Mouse (Mus musculus): Measurements from ENCODE around the gene Slc35e3. TPM values are rescaled to one million over a fixed set of nuclear protein-coding genes. Genes with fewer than 3 reads are reported as not detected.

The Slc35e3 gene
- polyA plus RNA-seq, 1 experiment from 2014 or later = 30.6 TPM

- Histone ChIP-seq H3K4me3 (no peak overlapping the region), H3K4me1 (replicated peaks) (no peaks in the 10 kb centered on the region), H3K9me3 (no peaks in the 10 kb centered on the region), H3K9ac (no peak overlapping the region), H3K36me3 (peaks cover 79% of the 10 kb centered on the region), H3K27me3 (no peaks in the 10 kb centered on the region), H3K4me2 (no peak overlapping the region), H3K27ac (replicated peaks) (no peak overlapping the region)
- 94% methylated on average over 2 of the region's 2 CpGs for WGBS
- no peak for ATAC-seq (ENCODE audit: low read depth)
Measured at GRCm38 (mm10) chr10:117782056-117782455, 35.9 kb upstream of the Slc35e3 start.

- no peak overlapping the region for H3K9ac ChIP-seq
- H3K27ac ChIP-seq (replicated peaks) = no peak overlapping the region
- H3K4me2 ChIP-seq = no peak overlapping the region
- 94% methylated on average over 17 of the region's 17 CpGs for WGBS
- H3K36me3 ChIP-seq = peaks cover 79% of the 10 kb centered on the region
- H3K9me3 ChIP-seq = no peaks in the 10 kb centered on the region
- no peak for ATAC-seq (ENCODE audit: low read depth)
- no peaks in the 10 kb centered on the region for H3K4me1 ChIP-seq (replicated peaks)
- H3K4me3 ChIP-seq = no peak overlapping the region
- H3K27me3 ChIP-seq = no peaks in the 10 kb centered on the region
Measured at GRCm38 (mm10) chr10:117781021-117781725, 35.0 kb upstream of the Slc35e3 start.

- no peaks in the 10 kb centered on the region for H3K4me1 ChIP-seq (replicated peaks)
- no peak overlapping the region for H3K9ac ChIP-seq
- H3K4me2 ChIP-seq = no peak overlapping the region
- H3K27ac ChIP-seq (replicated peaks) = no peak overlapping the region
- no peak overlapping the region for H3K4me3 ChIP-seq
- no peaks in the 10 kb centered on the region for H3K9me3 ChIP-seq
- peaks cover 79% of the 10 kb centered on the region for H3K36me3 ChIP-seq
- no peak for ATAC-seq (ENCODE audit: low read depth)
- H3K27me3 ChIP-seq = no peaks in the 10 kb centered on the region
- WGBS = 90% methylated on average over 6 of the region's 6 CpGs
Measured at GRCm38 (mm10) chr10:117780306-117780911, 34.2 kb upstream of the Slc35e3 start.

- Histone ChIP-seq H3K9me3 (no peaks in the 10 kb centered on the region), H3K4me2 (no peak overlapping the region), H3K4me1 (replicated peaks) (no peaks in the 10 kb centered on the region), H3K36me3 (peaks cover 80% of the 10 kb centered on the region), H3K27me3 (no peaks in the 10 kb centered on the region), H3K27ac (replicated peaks) (no peak overlapping the region), H3K4me3 (no peak overlapping the region), H3K9ac (no peak overlapping the region)
- 81% methylated on average over 8 of the region's 8 CpGs for WGBS
- ATAC-seq (ENCODE audit: low read depth) = no peak
Measured at GRCm38 (mm10) chr10:117779581-117780305, 33.6 kb upstream of the Slc35e3 start.

GRCm38 (mm10) chr10:117778951-117779350 is 32.8 kb upstream of the Slc35e3 start:
- no peaks in the 10 kb centered on the region for H3K27me3 ChIP-seq
- no peaks in the 10 kb centered on the region for H3K9me3 ChIP-seq
- H3K36me3 ChIP-seq = peaks cover 83% of the 10 kb centered on the region
- H3K9ac ChIP-seq = no peak overlapping the region
- H3K4me1 ChIP-seq (replicated peaks) = no peaks in the 10 kb centered on the region
- H3K4me2 ChIP-seq = no peak overlapping the region
- H3K27ac ChIP-seq (replicated peaks) = no peak overlapping the region
- no peak for ATAC-seq (ENCODE audit: low read depth)
- H3K4me3 ChIP-seq = no peak overlapping the region
- 90% methylated on average over 4 of the region's 4 CpGs for WGBS

GRCm38 (mm10) chr10:117778328-117778910 is 32.3 kb upstream of the Slc35e3 start:
- Histone ChIP-seq H3K36me3 (peaks cover 81% of the 10 kb centered on the region), H3K4me3 (no peak overlapping the region), H3K27ac (replicated peaks) (no peak overlapping the region), H3K27me3 (no peaks in the 10 kb centered on the region), H3K4me1 (replicated peaks) (no peaks in the 10 kb centered on the region), H3K4me2 (no peak overlapping the region), H3K9ac (no peak overlapping the region), H3K9me3 (no peaks in the 10 kb centered on the region)
- ATAC-seq (ENCODE audit: low read depth) = no peak
- 95% methylated on average over 12 of the region's 12 CpGs for WGBS

- Histone ChIP-seq H3K27ac (replicated peaks) (no peak overlapping the region), H3K4me1 (replicated peaks) (no peaks in the 10 kb centered on the region), H3K4me3 (no peak overlapping the region), H3K4me2 (no peak overlapping the region), H3K36me3 (peaks cover 85% of the 10 kb centered on the region), H3K9ac (no peak overlapping the region), H3K9me3 (no peaks in the 10 kb centered on the region), H3K27me3 (no peaks in the 10 kb centered on the region)
- WGBS = 94% methylated on average over 17 of the region's 17 CpGs
- ATAC-seq (ENCODE audit: low read depth) = no peak
Measured at GRCm38 (mm10) chr10:117777501-117778327, 31.5 kb upstream of the Slc35e3 start.

- no peak for ATAC-seq (ENCODE audit: low read depth)
- Histone ChIP-seq H3K4me2 (no peak overlapping the region), H3K27me3 (no peaks in the 10 kb centered on the region), H3K9ac (no peak overlapping the region), H3K4me3 (no peak overlapping the region), H3K36me3 (peaks cover 87% of the 10 kb centered on the region), H3K4me1 (replicated peaks) (no peaks in the 10 kb centered on the region), H3K27ac (replicated peaks) (no peak overlapping the region), H3K9me3 (no peaks in the 10 kb centered on the region)
- 92% methylated on average over 3 of the region's 3 CpGs for WGBS
Measured at GRCm38 (mm10) chr10:117777103-117777470, 30.9 kb upstream of the Slc35e3 start.

- Histone ChIP-seq H3K4me1 (replicated peaks) (no peaks in the 10 kb centered on the region), H3K36me3 (peaks cover 84% of the 10 kb centered on the region), H3K9me3 (no peaks in the 10 kb centered on the region), H3K4me2 (no peak overlapping the region), H3K4me3 (no peak overlapping the region), H3K27me3 (no peaks in the 10 kb centered on the region), H3K27ac (replicated peaks) (no peak overlapping the region), H3K9ac (no peak overlapping the region)
- WGBS = 92% methylated on average over 12 of the region's 12 CpGs
- ATAC-seq (ENCODE audit: low read depth) = no peak
Measured at GRCm38 (mm10) chr10:117776281-117777102, 30.3 kb upstream of the Slc35e3 start.

- H3K9me3 ChIP-seq = no peaks in the 10 kb centered on the region
- H3K27me3 ChIP-seq = no peaks in the 10 kb centered on the region
- H3K9ac ChIP-seq = no peak overlapping the region
- no peak for ATAC-seq (ENCODE audit: low read depth)
- H3K27ac ChIP-seq (replicated peaks) = no peak overlapping the region
- H3K4me3 ChIP-seq = no peak overlapping the region
- H3K4me1 ChIP-seq (replicated peaks) = no peaks in the 10 kb centered on the region
- peaks cover 84% of the 10 kb centered on the region for H3K36me3 ChIP-seq
- no peak overlapping the region for H3K4me2 ChIP-seq
- 93% methylated on average over 6 of the region's 6 CpGs for WGBS
Measured at GRCm38 (mm10) chr10:117775401-117776144, 29.4 kb upstream of the Slc35e3 start.

- Histone ChIP-seq H3K4me1 (replicated peaks) (no peaks in the 10 kb centered on the region), H3K9me3 (no peaks in the 10 kb centered on the region), H3K4me3 (no peak overlapping the region), H3K27ac (replicated peaks) (no peak overlapping the region), H3K27me3 (no peaks in the 10 kb centered on the region), H3K4me2 (no peak overlapping the region), H3K36me3 (peaks cover 87% of the 10 kb centered on the region), H3K9ac (no peak overlapping the region)
- no peak for ATAC-seq (ENCODE audit: low read depth)
- 100% methylated on average over 1 of the region's 1 CpGs for whole genome bisulfite sequencing
Measured at GRCm38 (mm10) chr10:117774817-117775120, 28.6 kb upstream of the Slc35e3 start.

Data from neural tube, embryonic 13.5 days (tissue).